Mouse (Mus musculus) bone marrow macrophage, adult 2 months (primary cell): ENCODE measurements at regions not wholly inside any gene's neighbourhood (a gene's known extent, or its start where the extent isn't known, plus 50 kb on each side); places are given as distances from the start of the nearest gene placed in this dataset.

Experiments
- CTCF ChIP-seq: IDR thresholded peaks from 2 replicates; pipeline ENCODE4 v1.5.1; 2012; ENCODE audit warnings: low read depth, mild to moderate bottlenecking, low read length, moderate library complexity
- POLR2A ChIP-seq: IDR thresholded peaks from 2 replicates; pipeline ENCODE4 v1.6.1; 2012; ENCODE audit warnings: mild to moderate bottlenecking, low read depth, low read length, borderline replicate concordance

- TF ChIP-seq CTCF (no peak), POLR2A (no peak)
Measured at GRCm38 (mm10) chr3:150846029-150846428, 591.7 kb upstream of the Adgrl4 start.
